Mouse (Mus musculus): ENCODE results near the gene Snrnp70.

DNA sequence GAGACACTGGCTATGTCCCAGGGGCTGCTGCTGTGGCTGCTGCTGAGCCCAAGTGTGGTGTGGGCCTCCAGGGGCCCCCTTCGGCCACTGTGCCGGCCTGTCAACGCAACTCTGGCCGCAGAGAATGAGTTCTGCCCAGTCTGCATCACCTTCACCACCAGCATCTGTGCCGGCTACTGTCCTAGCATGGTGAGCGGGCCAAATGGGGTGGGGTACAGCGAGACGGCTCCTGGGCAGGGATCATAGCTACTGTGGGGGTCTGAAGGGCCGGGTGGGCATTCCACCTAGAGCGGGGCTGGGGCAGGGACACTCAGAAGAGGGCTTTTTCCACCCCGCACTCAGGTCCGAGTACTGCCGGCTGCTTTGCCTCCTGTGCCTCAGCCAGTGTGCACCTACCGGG is 25.7 kb upstream of the Snrnp70 start:
- TF ChIP-seq POLR2A (IDR thresholded peaks at IDR 0.05; ENCODE audit: borderline replicate concordance, extremely low read depth, low read depth, low read length) (no peak), CTCF (IDR thresholded peaks at IDR 0.05; ENCODE audit: insufficient read depth, low read length) (no peak)
